Mouse (Mus musculus) frontal cortex, postnatal 14 days (tissue): ENCODE results near the gene Syt12.
A peak's percentile ranks its signal among the peaks of the same experiment; 100 is the strongest.

Source experiments
- DNase-seq, 2 experiments: peaks; one replicate each; pipeline ENCODE4 v3.0.0; 2022; ENCODE audit warnings: low spot score in 2 of 2

Gene Syt12

DNA sequence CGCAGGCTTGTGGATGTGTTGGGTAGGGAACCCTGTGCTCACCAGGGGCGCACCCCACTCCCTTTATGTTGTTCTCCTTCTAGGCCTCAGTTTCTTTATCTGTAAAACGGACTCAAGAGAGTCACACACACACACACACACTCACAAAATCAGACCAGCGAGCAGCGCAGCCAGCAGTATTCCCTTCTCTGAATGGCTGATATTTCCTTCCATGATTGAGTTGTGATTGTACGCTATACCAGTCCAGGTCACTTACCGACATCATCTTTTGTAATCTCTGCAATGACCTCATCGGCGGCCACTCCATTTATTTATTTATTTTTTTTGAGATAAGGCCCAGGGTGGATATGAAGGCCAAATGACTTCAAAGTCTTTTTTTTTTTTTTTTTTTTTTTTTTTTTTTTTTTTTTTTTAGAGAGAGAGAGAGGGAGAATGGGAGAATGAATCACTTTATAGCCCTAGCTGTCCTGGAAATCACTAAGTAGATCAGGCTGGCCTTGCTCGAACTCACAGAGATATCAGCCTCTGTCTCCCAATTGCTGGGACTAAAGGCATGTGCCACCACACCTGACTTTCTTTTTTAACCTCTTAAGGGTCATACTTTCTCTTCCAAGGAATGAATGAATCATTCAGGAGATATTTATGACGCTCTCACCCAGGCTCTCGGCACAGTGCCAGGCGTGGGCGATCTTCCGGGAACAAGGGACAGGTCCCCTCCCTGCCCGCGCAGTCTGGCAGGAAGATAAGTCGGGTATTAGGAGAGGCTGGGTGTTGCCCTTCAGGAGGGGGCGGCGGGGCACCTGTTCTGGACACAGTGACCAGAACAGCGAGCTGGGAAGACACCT lies at the start of gene Syt12:
Gene Syt12 (minus strand): TSS at position 103 of the 845 bp plus-strand sequence.
- peak in 1 of 2 experiments; percentile 43 for DNase-seq

DNA sequence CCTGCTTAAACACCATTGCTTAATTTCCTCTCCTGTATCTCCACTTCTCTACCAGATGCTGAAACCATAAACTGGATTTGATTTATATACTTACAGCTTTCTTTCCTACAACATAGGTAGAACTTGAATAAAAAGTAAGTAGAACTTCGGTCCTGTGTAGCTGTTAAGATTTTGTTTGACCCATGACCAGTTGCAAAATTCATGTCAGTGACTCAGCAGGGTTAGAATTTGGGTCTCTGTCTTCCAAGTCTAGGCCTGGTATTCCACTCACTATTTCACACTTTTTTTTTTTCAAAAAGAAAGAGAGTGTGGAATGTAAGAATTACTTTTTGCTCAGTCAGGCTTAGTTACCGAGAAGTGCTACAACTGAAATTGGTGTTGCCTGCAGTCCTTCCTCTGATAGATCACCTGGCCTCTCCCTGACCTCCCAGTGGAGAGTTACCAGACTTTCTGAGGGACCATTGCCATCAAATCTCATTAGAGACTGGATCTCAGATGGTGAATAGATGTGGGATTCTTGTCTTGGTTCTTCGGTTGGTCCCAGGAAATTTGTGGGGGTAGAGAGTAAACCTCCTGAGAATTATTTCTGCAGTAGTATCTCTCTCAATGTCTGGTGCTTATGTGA lies 44.3 kb upstream of the Syt12 start:
- no peak for DNase-seq

DNA sequence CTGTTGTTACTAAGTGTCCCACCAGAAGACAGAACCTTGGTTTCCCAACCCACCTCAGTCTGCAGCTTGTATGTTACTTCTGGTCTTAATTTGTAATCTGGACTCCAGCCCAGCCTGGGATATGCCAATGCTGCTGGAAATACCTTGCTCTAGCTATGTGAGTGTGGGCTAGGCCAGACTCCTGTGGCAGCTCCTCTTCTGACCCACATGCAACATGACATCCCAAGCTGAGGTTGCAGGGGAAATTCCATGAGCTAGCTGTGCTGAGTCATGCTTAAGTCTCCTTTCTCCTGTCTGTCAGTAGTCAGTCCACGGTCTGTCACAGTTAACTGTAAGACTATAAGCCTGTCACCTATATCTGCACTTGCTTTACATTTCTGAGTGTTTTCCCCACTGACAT lies 40.2 kb upstream of the Syt12 start:
- no peak for DNase-seq

DNA sequence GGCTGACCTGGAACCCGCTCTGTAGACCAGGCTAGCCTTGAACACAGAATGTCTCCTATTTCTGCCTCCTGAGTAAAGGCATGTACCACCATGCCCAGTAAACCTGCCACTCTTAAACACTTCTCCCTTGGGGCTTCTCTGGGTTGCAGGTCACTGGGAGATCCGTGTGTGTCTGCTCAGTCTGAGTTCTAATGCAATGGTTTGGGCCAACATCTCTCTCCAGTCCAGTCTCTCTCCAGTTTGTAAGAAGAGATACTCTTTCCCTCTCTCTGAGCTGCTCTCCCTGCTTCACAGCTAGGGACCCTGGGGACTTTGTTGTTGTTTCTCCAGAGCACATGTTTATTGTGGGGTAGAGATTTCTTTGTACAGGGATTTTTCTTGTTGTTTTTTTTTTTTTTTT lies 39.0 kb upstream of the Syt12 start:
- no peak for DNase-seq

DNA sequence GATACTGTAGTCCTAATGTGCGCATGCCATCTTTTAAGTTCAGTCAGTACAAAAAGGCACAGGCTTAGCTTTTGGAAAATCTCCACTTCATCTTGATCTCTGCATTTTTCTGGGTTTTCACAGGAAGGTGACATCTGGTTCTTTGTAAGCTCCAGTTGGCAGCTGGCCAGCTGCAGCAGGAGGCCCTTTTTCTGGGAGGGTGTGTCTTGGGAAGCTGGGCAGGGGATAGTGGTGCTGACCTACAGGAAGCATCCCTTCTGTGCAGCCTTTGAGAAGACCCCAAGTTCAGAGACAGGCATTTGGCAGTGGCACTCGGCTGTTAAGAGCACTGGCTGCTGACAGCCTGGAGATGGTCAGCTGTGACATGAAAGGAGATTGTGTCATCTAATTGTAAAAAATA lies 38.5 kb upstream of the Syt12 start:
- no peak for DNase-seq

DNA sequence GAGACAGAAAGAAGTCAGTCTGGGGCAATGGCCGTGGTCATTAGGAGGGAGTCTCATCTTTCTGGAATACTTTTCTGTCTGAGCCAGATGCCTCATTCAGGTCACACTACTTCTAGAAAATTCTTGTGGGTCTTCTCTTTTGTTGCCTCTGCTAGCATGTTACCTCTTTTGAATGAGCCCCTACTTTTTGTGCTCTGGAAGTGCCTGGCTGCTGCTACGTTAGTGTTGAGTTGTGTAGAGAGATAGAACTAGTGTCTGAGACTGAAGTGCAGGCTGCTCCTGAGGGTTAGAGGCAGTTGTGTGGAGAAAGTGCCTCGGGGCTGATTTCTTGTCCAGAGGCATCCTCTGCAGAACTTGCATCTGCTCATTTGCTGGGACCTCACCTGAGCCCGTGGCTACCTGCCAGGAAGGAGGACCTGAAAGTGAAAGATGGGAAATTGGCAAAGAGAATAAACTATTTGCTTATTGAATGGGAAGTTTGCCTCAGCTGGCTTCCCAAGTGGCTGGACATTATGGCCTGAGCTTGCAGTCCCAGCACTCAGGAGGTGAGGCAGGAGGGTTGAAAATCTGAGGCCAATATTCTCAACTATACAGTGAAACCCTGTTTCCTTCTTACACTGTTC lies 36.1 kb upstream of the Syt12 start:
- no peak for DNase-seq

DNA sequence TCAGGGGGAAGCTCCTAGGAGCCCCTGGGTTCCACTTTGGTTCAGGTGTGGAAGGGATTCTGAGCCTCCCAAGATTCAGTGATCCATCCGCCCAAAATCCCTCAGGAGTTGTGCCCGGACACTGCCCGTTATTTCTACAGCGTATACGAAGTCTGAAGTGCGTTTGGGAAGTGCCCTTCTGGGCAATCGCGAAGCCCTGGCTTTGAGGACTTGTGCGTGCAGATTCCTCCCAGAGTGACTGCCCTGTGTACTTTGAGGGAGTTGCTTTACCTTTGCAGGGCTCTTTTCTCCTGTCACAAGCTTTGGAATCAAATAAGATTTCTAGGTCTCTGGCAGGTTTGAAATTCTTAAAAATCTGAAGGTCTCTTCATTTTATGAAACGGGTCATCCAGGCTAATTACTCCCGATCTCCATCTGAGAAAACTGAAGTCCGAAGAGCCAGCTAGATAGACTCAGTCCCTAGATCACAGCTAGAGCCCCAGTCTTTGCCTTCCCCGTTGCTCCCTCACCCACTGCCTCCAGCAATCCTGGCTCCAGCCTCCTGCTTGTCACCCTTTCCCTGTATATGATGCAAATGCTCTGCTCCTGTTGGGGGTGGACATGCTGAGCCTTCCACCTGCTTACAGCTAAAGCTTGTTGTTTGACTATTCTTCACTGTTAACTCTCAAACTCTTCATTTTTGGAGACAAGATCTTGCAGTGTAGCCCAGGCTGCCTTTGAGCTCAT lies 34.0 kb upstream of the Syt12 start:
- no peak for DNase-seq

DNA sequence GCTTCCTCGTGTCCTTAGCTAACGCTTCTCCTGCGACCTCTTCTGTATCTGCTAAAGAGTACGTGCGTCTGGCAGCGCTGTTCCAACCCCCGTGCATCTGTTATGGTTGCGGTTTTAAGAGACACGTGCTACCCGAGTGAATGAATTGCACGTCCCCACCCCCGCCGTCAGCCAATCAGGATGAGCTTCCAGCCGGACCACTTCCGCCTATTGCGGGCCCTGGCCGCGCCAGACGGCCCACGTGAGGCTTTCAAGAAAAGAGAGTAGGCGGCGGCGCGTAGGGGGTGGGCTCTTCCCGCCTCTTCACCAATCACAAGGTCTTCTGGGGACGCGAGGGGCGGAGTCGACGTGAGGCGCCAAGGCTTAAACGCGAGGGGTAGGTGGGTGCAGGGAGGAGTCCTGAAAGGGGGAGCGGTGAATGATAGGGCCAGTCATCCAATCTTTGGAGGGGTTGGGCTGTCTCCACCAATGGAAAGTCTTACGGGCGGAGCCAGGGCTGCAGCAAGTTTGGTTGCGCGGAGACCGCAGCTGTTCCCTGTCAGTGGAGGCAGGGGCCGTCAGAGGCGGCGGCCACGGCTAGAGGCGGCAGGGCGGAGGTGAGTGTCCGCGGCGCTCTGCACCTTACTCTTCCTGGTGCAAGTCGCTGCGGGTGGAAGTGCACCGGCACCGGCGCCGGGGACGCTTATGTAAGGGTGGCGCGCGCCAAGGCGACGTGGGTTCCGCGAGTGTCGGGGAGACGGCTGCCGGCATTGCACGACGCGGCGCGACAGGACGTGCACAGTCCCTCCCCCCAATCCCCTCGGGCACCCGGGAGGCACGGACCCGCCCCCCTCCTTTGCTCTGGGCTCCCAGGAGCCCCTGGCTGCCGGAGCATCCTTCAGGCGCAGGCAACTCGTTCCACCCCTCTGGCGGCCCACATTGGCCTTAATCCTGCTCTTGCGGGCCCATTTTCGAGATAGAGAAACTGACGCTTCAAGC lies 33.0 kb upstream of the Syt12 start, which contains the start of gene Pcx:
Gene Pcx (plus strand): TSS at position 487 of the 978 bp plus-strand sequence.
- peak; percentile 98 to 99 for DNase-seq

DNA sequence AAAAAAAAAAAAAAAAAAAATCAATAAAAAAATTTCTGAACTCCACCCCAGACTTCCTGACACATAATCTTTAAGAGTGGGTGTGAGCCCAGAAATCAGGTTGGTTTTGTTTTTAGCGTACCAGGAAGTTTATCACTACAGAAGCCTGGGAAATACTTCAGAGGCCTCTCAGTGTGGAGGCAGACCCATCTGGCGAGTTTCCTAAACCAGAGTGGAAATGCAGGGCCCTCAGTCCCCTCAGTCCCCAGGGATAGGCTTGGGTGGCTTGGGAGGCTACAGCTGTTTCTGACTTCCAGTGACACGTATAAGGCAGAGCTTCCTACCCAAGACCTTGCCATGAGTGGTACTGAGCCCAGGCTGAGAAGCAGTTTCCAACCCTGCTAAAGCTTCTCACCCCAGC lies 30.5 kb upstream of the Syt12 start:
- no peak for DNase-seq

DNA sequence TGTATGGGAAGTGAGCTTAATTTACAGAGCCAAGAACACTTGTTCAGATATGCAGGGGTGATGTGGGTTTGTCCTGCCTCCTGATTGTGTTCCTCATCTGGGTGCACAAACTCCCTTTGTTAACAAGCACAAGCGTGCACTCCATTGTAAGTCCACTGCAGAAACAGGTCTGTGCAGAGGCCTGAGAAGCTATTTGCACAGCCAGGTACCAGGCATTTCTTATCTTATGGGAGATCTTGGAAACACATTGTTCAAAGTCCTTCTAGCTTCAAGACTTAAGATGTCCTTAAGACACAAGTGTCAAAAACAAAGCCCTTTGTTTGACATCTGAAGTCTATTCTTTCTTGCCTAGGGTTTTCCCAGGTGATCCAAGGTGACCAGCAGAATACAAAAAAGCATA lies 27.6 kb upstream of the Syt12 start:
- no peak for DNase-seq

DNA sequence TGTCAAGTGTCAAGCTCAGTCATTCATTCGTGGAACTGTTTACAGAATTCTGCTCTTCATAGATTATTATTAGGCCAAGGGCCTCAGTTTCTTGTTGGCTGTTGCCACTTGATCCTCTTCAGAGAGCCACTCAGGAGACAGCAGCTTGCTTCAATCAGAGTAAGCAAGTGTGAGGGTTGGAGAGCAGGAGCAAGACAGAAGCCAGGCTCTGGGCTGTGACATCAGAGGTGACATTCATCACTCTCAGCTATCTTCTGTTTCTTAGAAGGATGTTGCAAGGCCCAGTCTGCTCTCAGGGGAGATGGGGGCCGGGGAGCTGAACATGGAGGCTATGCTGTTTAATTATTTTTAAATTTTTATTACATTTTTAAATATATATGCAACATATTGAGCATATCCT lies 25.5 kb upstream of the Syt12 start:
- DNase-seq = no peak

DNA sequence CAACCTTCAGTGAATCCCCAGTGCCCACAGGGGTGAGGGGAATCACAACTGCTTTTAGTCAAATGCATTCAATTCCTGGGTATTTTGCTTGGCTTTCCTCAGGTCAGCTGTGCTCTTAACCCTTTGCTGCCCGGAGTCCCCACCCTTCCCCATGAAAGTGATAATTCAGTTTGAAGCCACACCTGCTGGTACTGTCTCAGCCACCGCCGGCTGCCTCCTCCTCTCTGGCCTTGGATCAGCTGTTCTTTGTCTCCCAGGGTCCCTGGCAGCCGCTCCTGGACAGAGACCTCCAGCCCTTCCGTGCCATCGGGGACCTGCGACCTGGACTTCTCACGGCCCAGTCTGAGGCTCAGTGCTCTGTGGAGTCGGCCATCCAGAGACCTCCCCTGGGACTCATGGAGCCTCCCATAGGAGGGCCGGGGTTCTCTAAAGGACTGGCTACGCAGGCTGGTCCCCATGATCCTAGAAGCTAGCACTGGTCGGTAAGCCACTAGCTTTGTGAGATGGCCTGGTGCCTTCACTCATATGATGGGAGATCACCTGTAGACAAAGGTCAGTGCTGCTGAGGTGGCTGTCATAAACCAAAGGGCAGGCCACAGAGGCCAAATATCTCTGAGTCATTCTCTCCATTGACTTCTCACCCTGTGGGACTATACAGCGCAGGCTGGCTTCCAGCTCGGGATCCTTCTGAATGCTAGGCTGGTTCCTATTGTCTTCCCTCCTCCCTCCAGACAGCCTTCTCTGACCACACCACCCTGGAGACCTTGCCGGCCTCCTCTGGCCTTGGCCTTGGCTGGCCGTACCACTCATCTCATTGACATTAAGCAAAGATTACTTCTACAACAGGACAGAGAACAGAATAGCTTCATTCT lies 21.1 kb upstream of the Syt12 start, which contains the start of gene 2010003K11Rik:
Gene 2010003K11Rik (minus strand): TSS at position 522 of the 872 bp plus-strand sequence.
- no peak for DNase-seq

DNA sequence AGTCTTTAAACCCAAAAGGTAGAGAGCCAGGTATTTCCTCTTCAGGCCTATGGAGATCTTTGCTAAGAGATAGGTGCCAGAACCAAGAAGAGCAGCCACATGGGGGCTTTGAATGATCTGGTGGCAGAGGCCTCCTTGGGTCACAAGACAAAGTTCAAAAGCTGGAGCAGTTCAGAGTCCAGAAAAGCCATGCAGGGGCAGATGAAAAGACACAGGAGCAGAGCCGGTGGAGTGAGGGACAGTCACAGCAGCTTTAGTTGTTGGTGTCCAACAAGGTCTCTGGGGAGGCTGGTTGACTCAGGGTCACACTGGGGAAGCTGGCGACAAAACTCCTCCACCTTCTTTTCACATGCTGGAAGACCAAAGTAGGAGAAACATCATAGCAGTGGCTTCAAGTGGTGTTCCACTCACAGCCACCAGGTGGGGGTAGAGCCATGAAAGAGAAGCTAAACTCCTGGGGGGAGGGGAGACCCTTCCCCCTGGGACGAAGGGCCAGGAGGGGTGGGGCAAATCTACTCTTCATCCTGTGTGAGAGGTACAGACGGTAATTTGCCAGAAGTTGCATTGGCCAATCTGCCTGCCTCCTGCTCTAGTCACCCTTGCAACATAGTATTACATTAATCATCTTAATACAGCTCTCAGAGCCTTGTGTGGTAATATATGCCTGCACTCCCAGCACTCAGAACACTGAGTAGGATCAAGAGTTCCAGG lies 20.2 kb upstream of the Syt12 start:
- DNase-seq = peak in 1 of 2 experiments; percentile 72

DNA sequence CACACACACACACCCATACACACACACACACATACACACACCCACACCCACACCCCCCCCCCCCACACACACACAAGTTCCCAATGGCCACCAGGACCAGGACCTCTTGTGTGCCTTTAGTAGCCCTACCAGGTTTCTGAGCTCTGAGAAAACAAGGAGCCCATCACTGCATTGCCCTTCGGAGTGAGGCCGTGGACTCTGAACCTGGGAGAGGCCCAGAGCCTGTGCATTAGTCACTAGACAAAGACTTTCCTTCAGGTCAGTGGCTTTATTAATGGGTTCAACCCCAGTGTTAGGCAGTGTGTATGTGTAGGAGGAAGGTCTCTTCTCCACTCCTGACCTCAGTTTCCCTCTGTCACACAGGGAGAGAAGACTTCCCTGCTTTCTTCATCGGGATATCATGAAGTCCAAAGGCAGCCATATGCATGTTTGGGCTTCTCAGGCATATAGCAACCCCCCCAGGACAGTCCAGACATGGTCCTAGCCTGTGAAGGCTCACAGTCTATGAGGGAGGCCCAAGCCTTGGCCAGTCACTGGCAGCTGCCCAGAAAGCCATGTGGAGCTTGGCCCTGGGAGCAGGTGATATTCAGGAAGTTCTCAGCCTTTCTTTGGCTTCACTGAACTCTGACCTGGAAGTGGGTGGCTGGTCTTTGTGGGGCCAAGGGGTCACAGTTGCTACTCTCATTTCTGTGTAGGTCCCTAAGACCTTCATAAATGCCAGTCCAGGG lies 19.5 kb upstream of the Syt12 start:
- DNase-seq = no peak

DNA sequence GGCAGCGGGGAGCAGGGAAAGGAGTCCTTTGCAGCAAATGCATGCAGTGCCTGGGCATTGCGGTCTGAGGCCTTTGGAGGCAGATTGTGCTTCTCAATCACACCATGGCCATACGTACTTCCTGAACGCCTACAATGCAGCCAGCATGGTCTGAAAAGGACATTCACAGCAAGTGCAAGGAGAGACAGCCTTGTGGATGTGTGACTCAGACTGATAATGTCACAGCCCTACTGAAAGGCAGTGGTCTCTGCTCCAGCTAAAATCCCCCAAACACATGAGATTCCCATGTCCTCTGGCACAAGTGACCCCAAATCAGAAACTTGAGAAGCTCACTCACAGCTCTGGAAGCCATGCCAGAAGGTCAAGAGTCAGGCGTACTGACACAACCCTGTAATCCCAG lies 18.6 kb upstream of the Syt12 start:
- no peak for DNase-seq

DNA sequence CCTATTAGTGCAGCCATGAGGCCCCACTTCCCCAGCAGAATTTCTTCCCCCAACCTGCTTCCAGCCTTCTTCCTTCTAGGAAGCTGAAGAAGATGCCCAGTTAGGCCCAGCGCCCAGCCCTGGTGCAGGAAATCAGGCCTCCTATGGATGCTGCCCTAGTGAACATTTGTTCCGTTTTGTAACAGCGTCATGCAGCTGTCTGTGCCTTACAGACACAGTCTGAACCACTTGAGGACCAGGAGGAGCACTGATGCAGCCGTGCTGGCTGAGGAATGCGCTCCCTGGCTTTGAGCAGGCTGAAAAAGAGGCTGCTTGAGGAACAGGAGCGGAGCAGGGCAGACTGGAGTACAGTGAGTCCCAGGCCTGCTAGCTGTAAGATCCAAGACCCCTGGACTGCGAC lies 17.5 kb upstream of the Syt12 start:
- no peak for DNase-seq

DNA sequence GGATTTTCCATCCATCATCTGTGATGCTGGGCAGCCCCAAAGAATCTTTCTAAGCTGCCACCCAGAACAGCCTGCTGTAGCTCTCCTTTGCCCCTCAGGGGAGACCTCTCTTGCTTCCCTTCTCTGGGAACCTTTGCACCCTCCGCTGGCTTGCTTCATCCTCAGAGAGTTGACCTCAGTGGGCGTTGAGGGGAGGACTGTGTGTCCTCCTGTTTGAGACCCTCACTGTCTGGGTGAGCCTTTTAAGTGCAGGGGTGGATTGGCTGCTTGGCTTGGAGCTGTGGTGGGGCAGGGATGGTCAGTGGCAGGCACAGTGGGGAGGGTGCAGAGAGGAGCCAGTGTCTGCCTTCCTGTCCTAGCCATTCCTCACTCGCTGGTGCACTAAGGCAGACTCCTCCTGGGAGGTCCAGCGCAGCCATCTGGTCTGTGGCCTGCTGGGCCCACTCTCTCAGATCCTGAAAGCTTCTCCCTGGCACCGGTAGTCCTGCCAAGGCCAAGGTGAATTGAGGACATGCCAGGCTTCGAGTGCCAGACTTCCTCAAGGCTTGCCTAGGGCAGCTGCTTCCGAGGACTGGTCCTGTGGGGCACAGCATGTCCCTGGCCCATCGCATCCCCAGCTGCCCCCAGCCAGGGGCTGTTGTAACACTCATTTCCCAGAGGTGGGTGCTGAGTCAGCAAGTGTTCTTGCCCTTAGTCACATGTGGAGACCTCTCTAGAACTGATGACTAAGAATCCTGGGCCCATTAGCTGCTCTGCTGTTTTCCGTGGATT lies 15.5 kb upstream of the Syt12 start:
- peak in 1 of 2 experiments; percentile 60 for DNase-seq
